Mouse (Mus musculus): ENCODE results near the gene Rhot2.

DNA sequence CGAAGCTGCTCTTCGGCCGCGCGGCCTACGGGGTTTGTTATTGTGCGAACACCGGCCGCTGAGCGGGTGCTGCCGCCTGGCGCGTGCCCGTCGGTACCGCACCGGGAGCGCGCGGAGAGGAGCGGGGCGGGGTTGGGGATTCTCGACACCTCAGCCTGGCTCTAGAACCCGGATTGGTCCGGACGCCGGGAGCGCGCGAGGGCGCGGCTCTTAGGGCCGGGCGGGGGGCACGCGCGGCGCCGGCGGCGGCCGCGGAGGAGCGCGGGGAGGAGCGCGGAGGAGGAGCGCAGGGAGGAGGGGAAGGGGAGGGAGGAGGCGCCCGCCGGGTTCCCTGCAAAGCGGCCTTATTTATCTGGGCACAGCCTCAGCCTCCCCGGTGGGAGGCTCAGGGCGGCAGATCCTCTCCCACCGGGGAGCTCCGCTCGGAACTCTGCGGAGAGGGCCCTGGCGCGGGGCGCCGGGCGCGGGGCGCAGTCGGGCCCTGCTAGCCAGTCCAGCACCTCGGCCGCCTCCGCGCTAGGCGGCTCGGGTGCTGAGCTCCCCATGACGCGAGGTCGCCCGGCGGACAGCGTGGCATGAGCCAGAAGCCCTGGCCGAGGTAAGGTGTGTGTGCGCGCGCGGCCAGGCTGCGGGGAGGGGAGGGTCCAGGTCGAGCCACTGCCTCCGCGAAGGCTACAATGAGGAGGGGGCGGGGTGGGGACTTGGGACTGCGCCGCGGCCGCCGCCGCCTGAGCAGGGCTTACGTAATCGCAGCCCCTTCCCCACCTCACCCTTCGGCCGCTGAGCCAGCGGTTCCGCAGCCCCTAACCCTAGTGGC is 35.7 kb downstream of the Rhot2 start, which contains the start of gene Fbxl16:
- TF ChIP-seq CTCF (IDR thresholded peaks at IDR 0.05; ENCODE audit: extremely low read depth, insufficient read length, insufficient replicate concordance, low read depth, low read length): no peak
- no peak for TF ChIP-seq POLR2A (IDR thresholded peaks at IDR 0.05; ENCODE audit: low read depth, low read length)

All from small intestine, adult 2 months (tissue).